Mouse (Mus musculus) G1E (cell line): Measurements from ENCODE around the gene Nfe2l2.

Source experiments
- CTCF ChIP-seq: IDR thresholded peaks from 2 replicates; pipeline ENCODE4 v1.5.1; 2012; ENCODE audit warnings: low read depth, low read length, inconsistent platforms, mixed read lengths
- GATA1 ChIP-seq: IDR thresholded peaks from 2 replicates; pipeline ENCODE4 v1.6.1; 2012; ENCODE audit warnings: borderline replicate concordance, low read length, inconsistent platforms, mixed read lengths
- POLR2AphosphoS5 ChIP-seq: IDR thresholded peaks from 2 replicates; pipeline ENCODE4 v1.6.1; 2012; ENCODE audit warnings: low read depth, low read length, inconsistent platforms; ENCODE audit not compliant: insufficient replicate concordance

DNA sequence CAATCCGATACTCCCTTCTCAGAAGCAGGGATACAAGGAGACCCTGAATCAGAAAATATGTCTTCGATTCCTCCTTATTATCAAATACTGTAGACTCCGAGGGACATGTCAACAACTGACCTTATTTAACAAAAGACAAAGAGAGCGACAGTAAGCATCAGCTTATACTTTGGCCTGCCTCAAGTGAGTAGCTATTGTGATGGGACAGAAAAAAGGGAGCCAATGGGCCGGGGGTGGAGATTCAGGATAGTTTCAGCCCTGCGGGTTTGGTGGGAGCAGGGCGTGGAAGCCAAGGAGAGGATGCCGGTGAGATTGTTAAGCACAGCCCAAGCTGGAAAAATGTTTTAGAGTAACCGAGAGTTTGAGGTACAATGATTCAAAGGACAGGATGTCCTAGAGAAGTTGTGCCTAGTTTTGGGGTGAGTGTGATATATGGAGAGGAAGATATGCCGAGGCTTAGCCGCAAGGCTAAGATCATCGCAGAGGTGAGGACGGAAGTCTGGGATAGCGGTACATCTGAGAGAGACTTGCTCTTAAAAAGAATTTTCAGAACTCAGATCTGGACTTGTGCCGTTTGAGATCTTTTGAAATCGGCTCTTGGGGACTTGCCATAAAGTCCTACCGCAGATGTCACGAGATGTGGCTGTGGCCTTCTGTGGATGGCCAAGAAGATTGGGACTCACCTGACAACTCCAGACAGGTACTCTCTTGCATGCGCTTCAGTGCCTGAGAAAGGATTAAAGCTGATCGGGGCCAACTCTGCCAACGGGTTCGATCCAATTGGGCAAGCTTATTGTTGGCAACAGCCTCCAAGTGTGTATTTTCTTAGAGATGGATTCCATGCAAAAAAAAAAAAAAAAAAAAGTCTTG, 48.1 kb upstream of the Nfe2l2 start:
- no peak for TF ChIP-seq CTCF
- TF ChIP-seq POLR2AphosphoS5 = no peak
- no peak for TF ChIP-seq GATA1
